Mouse (Mus musculus) spleen, adult 2 months (tissue): ENCODE results near the gene Stx3. TPM values are rescaled to one million over a fixed set of nuclear protein-coding genes. Genes with fewer than 3 reads are reported as not detected.

Experiments
- DNase-seq, 2 experiments: peaks; one replicate each; pipeline versions ENCODE4 v3.0.0 to v3.0.0-alpha.2; 2012 to 2021; ENCODE audit warnings: low spot score in 2 of 2, low read depth in 1 of 2
- H3K27ac ChIP-seq: fragments of 200-500 bp; 2 replicates; pipeline ENCODE4 v1.5.1; 2012; ENCODE audit warnings: low read length, inconsistent platforms; ENCODE audit not compliant: insufficient read depth
- H3K27me3 ChIP-seq: fragments of 200-500 bp; 2 replicates; pipeline ENCODE4 v1.6.1; 2012; ENCODE audit warnings: mild to moderate bottlenecking, moderate library complexity, low read length, inconsistent platforms; ENCODE audit not compliant: control insufficient read depth, insufficient read depth
- H3K36me3 ChIP-seq: fragments of 200-500 bp; 2 replicates; pipeline ENCODE4 v1.6.1; 2012; ENCODE audit warnings: mild to moderate bottlenecking, low read length, inconsistent platforms; ENCODE audit not compliant: control insufficient read depth, insufficient read depth
- H3K4me1 ChIP-seq: fragments of 200-500 bp; 2 replicates; pipeline ENCODE4 v1.6.1; 2011; ENCODE audit warnings: inconsistent platforms; ENCODE audit not compliant: control insufficient read depth, insufficient read depth, insufficient read length
- H3K4me3 ChIP-seq: fragments of 200-500 bp; 2 replicates; pipeline ENCODE4 v1.5.1; 2011; ENCODE audit warnings: mild to moderate bottlenecking, inconsistent platforms; ENCODE audit not compliant: insufficient read depth, insufficient read length; ENCODE audit errors: extremely low read depth
- CTCF ChIP-seq: fragments of 200-500 bp; IDR thresholded peaks from 2 replicates; pipeline ENCODE4 v1.5.1; 2011; ENCODE audit warnings: mild to moderate bottlenecking, inconsistent platforms; ENCODE audit not compliant: insufficient read depth, insufficient read length, insufficient replicate concordance; ENCODE audit errors: extremely low read depth
- POLR2A ChIP-seq: fragments of 200-500 bp; IDR thresholded peaks from 2 replicates; pipeline ENCODE4 v1.6.1; 2011; ENCODE audit warnings: low read depth, low read length, inconsistent platforms
- WGBS: fragments of 180-500 bp; shearing (Covaris S2); methylation state at CpG from one replicate; pipeline ENCODE4 v1.1.7; 2018; 5-methylcytosine and 5-hydroxymethylcytosine counted together
- polyA plus RNA-seq: library from polyadenylated mRNA; depleted of rRNA; stranded (reverse); fragments of >200 nt; gene quantifications from 2 replicates; pipeline ENCODE4 v1.2.3, GENCODE M21; 2012

Stx3 gene
- polyA plus RNA-seq, 1 experiment: 2.0 TPM

DNA sequence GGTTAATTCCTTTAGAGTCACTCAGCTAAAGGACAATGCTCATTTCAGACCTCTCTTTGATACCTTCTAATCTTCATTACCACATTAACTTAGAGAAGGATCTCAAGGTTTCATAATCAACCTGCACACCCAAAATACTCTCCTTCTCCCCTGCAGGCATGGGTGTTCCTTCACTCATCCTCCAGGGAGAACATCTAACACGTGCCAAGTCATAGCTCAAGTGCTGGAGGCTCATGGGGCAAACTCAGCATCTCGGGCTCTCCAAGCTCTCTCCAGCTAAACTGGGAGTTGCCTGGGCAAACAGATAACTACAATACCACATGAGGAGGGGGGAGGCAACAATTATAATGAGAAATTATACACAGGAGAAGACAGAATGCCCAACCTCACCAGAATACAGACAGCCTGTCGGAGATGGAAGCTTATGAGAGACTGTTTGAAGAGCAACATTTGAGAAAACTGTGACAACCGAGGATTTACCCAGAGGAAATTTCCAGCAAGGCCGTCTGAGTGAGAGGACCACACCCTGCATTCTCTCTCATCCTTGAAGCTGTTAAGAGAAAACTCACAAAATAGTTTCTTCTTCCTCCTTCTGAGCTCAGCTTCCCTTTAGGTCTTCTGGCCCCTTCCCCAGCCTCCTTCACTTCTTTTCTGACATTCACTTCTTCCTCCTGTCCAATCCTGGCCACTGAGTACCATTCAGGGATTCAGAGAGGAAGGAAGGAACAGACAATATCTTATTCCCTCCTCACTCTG is 9.0 kb downstream of the Stx3 start:
- no peak for DNase-seq
- Histone ChIP-seq H3K4me1 (no peaks in the 10 kb centered on the region; the same call in 1 of the 2 replicates), H3K36me3 (no peaks in the 10 kb centered on the region), H3K27ac (no peak overlapping the region), H3K4me3 (no peak overlapping the region), H3K27me3 (no peaks in the 10 kb centered on the region)
- WGBS: 42% methylated on average over 5 of the region's 5 CpGs
- TF ChIP-seq POLR2A (no peak), CTCF (no peak)

GRCm38 (mm10) chr19:11808452-11808851 is 10.8 kb downstream of the Stx3 start:
- no peak for DNase-seq
- no peak for TF ChIP-seq POLR2A
- no peak for TF ChIP-seq CTCF
- H3K27ac ChIP-seq: no peak overlapping the region

GRCm38 (mm10) chr19:11807822-11808221 is 11.4 kb downstream of the Stx3 start:
- H3K27ac ChIP-seq: no peak overlapping the region

More at GRCm38 (mm10) chr19:11808452-11808851, 10.8 kb downstream of the Stx3 start:
- 51% methylated on average over 2 of the region's 2 CpGs for WGBS
- H3K4me3 ChIP-seq: no peak overlapping the region
- H3K4me1 ChIP-seq: no peaks in the 10 kb centered on the region; the same call in 1 of the 2 replicates
- no peaks in the 10 kb centered on the region for H3K36me3 ChIP-seq
- H3K27me3 ChIP-seq: no peaks in the 10 kb centered on the region

DNA sequence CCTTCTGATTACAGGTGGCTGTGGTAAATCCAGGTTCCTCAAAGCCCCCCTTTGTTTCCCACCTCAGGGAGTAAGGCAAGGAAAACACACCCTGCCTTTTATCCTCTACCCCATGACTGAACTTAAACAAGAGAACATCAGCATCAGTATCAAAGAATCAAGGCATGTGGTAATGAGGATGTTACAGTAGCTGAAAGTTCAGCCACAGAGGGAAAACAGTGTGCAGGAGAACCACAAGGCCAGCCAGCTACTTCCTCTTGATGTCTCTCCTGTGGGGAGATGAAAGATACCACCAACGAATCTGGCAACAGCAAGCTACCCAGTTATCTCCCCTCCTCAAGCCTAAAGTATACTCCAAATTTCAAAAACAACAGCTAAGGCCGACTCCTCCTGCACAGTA is 12.0 kb downstream of the Stx3 start:
- Histone ChIP-seq H3K27me3 (no peaks in the 10 kb centered on the region), H3K4me3 (no peak overlapping the region), H3K4me1 (no peaks in the 10 kb centered on the region; the same call in 1 of the 2 replicates), H3K36me3 (no peaks in the 10 kb centered on the region), H3K27ac (no peak overlapping the region)
- WGBS: 3% methylated on average over 2 of the region's 2 CpGs
- no peak for TF ChIP-seq CTCF
- no peak for TF ChIP-seq POLR2A
- no peak for DNase-seq

More at GRCm38 (mm10) chr19:11807822-11808221, 11.4 kb downstream of the Stx3 start:
- H3K36me3 ChIP-seq: no peaks in the 10 kb centered on the region
- TF ChIP-seq CTCF (no peak), POLR2A (no peak)
- no peak for DNase-seq
- no peak overlapping the region for H3K4me3 ChIP-seq
- WGBS: 47% methylated on average over 6 of the region's 6 CpGs
- no peaks in the 10 kb centered on the region for H3K27me3 ChIP-seq
- no peaks in the 10 kb centered on the region; the same call in 1 of the 2 replicates for H3K4me1 ChIP-seq

DNA sequence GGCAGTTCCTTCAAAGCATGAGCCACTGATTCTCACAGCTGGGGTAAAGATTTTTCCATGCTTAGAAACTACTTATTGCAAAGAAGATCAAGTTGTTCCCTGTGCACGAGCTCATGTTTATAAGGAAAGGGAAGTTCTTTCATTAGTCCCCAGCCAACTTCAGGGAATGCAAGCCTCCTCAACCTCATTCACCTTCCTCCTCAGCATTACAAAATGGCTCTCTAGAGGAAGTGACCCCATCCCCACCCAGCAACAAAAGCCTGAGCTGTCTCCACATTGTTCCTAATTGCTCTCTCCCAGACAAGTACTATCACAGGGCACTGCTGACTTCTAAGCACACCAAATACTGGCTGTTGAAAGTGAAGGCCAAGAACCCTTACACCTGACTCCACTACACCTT is 14.8 kb downstream of the Stx3 start:
- no peaks in the 10 kb centered on the region for H3K36me3 ChIP-seq
- H3K27me3 ChIP-seq: no peaks in the 10 kb centered on the region
- no peak for TF ChIP-seq CTCF
- no peak for TF ChIP-seq POLR2A
- H3K4me3 ChIP-seq: no peak overlapping the region
- no peak overlapping the region for H3K27ac ChIP-seq
- no peak for DNase-seq
- 53% methylated on average over 1 of the region's 1 CpGs for WGBS
- H3K4me1 ChIP-seq: no peaks in the 10 kb centered on the region; the same call in 1 of the 2 replicates

- H3K36me3 ChIP-seq: no peaks in the 10 kb centered on the region
- DNase-seq: no peak
- H3K4me1 ChIP-seq: no peaks in the 10 kb centered on the region; the same call in 1 of the 2 replicates
- 66% methylated on average over 8 of the region's 8 CpGs for WGBS
- no peaks in the 10 kb centered on the region for H3K27me3 ChIP-seq
- TF ChIP-seq CTCF (no peak), POLR2A (no peak)
- no peak overlapping the region for H3K4me3 ChIP-seq
- no peak overlapping the region for H3K27ac ChIP-seq
These were observed 18.5 kb downstream of the Stx3 start for GRCm38 (mm10) chr19:11800531-11801315.

DNA sequence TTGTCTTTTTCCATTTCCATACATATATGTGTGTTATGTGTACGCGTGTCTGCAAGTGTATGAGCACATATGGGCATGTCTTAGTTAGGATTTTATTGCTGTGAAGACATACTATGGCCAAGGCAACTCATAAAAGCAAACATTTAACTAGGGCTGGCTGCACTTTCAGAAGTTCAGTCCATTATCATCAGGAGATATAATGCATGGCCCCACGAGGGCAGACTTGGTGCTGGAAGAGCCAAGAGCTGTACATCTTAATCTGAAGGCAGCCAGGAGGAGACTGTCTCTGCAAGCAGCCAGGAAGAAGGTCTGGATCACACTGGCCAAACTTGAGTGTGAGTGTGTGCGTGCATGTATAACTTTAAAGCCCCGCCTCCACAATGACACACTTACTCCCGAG is 24.8 kb downstream of the Stx3 start:
- no peak for DNase-seq
- Histone ChIP-seq H3K36me3 (no peaks in the 10 kb centered on the region), H3K4me3 (no peak overlapping the region), H3K4me1 (no peaks in the 10 kb centered on the region), H3K27ac (no peak overlapping the region), H3K27me3 (no peaks in the 10 kb centered on the region)
- TF ChIP-seq CTCF: no peak
- no peak for TF ChIP-seq POLR2A
- WGBS: 79% methylated on average over 6 of the region's 6 CpGs
